Mouse (Mus musculus): ENCODE measurements around the gene Gm10322.

DNA sequence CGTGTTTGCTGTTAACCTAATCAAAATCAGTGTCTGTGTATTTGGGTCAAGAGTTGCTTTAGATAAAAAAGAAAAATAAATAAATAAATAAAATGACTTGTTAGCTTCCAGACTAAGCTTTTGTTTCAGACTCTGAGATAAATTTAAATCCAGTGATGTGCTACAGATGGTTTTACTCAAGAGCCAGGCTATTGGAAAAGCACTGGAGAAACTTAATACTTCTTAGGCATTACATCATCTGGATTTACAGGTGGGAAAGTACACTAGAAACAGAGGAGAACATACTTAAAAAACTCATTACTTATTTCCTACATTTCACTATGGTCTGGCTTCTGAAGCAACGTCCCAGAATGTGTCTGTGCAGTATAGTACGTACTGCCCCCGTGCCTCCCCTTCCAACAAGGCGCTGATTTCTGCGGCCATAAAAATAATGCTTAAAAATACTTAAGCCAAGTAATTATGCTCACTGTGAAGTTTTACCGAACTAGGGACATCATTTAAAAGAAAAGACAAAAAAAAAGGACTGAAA is 21.8 kb downstream of the Gm10322 start:
- TF ChIP-seq CTCF (IDR thresholded peaks at IDR 0.05; ENCODE audit: low read depth, low read length) (no peak), GATA1 (IDR thresholded peaks at IDR 0.05; ENCODE audit: borderline replicate concordance, low read length) (no peak)
